Mouse (Mus musculus) liver, embryonic 14.5 days (tissue): ENCODE data around the gene Cpb2. TPM values are rescaled to one million over a fixed set of nuclear protein-coding genes. Genes with fewer than 3 reads are reported as not detected.

Source experiments
- ATAC-seq: fragments of 200-750 bp; cut with Nextera tagmentation; 2 replicates; pipeline ENCODE4 v1.8.0; 2017; ENCODE audit warnings: moderate number of reproducible peaks, mild to moderate bottlenecking, moderate library complexity; ENCODE audit not compliant: insufficient read depth
- DNase-seq, 3 experiments: peaks; one replicate each; pipeline ENCODE4 v3.0.0-alpha.2; 2012 to 2013; ENCODE audit warnings: low read depth in 3 of 3, low spot score in 3 of 3
- H3K27ac ChIP-seq: fragments of 300-500 bp; sonication (generic); 2 replicates; pipeline ENCODE4 v1.5.1; 2014; ENCODE audit warnings: moderate library complexity, mild to moderate bottlenecking, control low read depth, inconsistent platforms
- H3K27me3 ChIP-seq: fragments of 300-500 bp; sonication (generic); 2 replicates; pipeline ENCODE4 v1.6.1; 2014; ENCODE audit warnings: mild to moderate bottlenecking, low read length, moderate library complexity; ENCODE audit not compliant: control insufficient read depth, insufficient read depth
- H3K36me3 ChIP-seq: fragments of 300-500 bp; sonication (generic); replicated peaks from 2 replicates; pipeline ENCODE4 v1.6.1; 2014; ENCODE audit warnings: low read depth; ENCODE audit not compliant: control insufficient read depth, insufficient read depth
- H3K4me1 ChIP-seq, 2 experiments: fragments of 200-500 bp in 1 of 2; fragments of 300-500 bp in 1 of 2; sonication (generic) in 1 of 2; replicated peaks; 2 replicates each; pipeline ENCODE4 v1.6.1; 2012 to 2014; ENCODE audit warnings: antibody characterized with exemption in 1 of 2, inconsistent platforms in 1 of 2, low read length in 1 of 2; ENCODE audit not compliant: control insufficient read depth in 2 of 2, insufficient read depth in 2 of 2
- H3K4me2 ChIP-seq: fragments of 300-500 bp; sonication (generic); 2 replicates; pipeline ENCODE4 v1.6.1; 2014; ENCODE audit warnings: low read depth, mild to moderate bottlenecking, control low read depth, moderate library complexity
- H3K4me3 ChIP-seq, 2 experiments: fragments of 200-500 bp in 1 of 2; fragments of 300-500 bp in 1 of 2; sonication (generic) in 1 of 2; 2 replicates each; pipeline ENCODE4 v1.5.1; 2012 to 2014; ENCODE audit warnings: low read depth in 2 of 2, low read length in 2 of 2, mild to moderate bottlenecking in 2 of 2, control low read depth in 1 of 2, inconsistent platforms in 1 of 2, moderate library complexity in 1 of 2; ENCODE audit not compliant: insufficient read depth in 1 of 2
- H3K9ac ChIP-seq: fragments of 300-500 bp; sonication (generic); replicated peaks from 2 replicates; pipeline ENCODE4 v1.6.1; 2014; ENCODE audit warnings: mild to moderate bottlenecking, control low read depth, moderate library complexity
- H3K9me3 ChIP-seq: fragments of 300-500 bp; sonication (generic); 2 replicates; pipeline ENCODE4 v1.6.1; 2016; ENCODE audit warnings: low read length, mixed read lengths; ENCODE audit not compliant: control insufficient read depth
- CTCF ChIP-seq: IDR thresholded peaks from 2 replicates; pipeline ENCODE4 v1.5.1; 2016; ENCODE audit warnings: antibody characterized with exemption, low read depth, control low read depth
- EP300 ChIP-seq: IDR thresholded peaks from 2 replicates; pipeline ENCODE4 v1.6.1; 2016; ENCODE audit warnings: antibody characterized with exemption, low read depth
- WGBS: fragments of 180-500 bp; shearing (Covaris S2); extraction: QIAGEN DNeasy Blood & Tissue Kit; methylation state at CpG from one replicate; pipeline ENCODE4 v1.1.7; 2014; ENCODE audit not compliant: insufficient replicate concordance; 5-methylcytosine and 5-hydroxymethylcytosine counted together
- polyA plus RNA-seq, 2 experiments: library from polyadenylated mRNA; depleted of rRNA in 1 of 2; stranded (reverse) in 1 of 2; unstranded in 1 of 2; fragments of >200 nt; fragmentation: Nextera tagmentation in 1 of 2; extraction: Ambion mirVana in 1 of 2; gene quantifications; 2 replicates each; pipeline versions ENCODE4 v1.2.1 to v1.2.3; 2012 to 2014

Cpb2 gene
- polyA plus RNA-seq, 2 experiments: 62.1 to 93.5 TPM

DNA sequence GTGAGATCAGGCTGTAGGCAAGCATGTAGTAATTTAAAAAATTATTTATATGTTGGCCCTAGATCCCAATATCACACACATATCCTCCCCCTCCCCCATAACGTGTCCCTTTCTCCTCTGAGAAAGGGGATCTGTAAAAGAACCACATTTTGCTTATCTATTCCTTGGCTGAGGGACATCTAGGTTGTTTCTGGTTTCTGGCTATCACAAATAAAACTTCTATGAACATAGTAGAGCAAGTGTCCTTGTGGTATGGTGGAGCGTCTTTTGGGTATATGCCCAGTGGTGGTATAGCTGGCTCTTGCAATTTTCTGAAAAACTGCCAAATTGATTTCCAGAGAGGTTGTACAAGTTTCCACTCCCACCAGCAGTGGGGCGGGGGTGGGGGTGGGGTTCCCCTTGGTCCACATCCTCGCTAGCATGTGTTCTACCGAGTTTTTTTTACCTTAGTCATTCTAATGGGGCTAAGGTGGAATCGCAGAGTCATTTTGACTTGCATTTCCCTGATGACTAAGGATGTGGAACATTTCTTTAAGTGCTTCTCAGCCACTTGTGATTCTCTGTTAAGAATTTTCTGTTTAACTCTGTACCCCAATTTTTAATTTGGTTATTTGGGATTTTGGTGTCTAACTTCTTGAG is 3.9 kb upstream of the Cpb2 start:
- whole genome bisulfite sequencing: 23% methylated on average over 6 of the region's 6 CpGs
- no peak overlapping the region for H3K4me3 ChIP-seq
- peaks cover 2 to 16% of the 10 kb centered on the region in 2 experiments; a peak in 3 of 4 replicates for H3K4me1 ChIP-seq
- H3K9me3 ChIP-seq: no peaks in the 10 kb centered on the region
- H3K27ac ChIP-seq: no peak overlapping the region; the same call in 1 of the 2 replicates
- ATAC-seq (peak; percentile 76; the same call in 1 of the 2 replicates), DNase-seq (peak in 1 of 3 experiments; percentile 22)
- H3K36me3 ChIP-seq: no peaks in the 10 kb centered on the region
- TF ChIP-seq CTCF: no peak
- TF ChIP-seq EP300: 0 out of 2 replicates have a peak, but pooled peaks have one; percentile 19
- no peak overlapping the region for H3K4me2 ChIP-seq
- no peaks in the 10 kb centered on the region for H3K27me3 ChIP-seq
- no peak overlapping the region for H3K9ac ChIP-seq

DNA sequence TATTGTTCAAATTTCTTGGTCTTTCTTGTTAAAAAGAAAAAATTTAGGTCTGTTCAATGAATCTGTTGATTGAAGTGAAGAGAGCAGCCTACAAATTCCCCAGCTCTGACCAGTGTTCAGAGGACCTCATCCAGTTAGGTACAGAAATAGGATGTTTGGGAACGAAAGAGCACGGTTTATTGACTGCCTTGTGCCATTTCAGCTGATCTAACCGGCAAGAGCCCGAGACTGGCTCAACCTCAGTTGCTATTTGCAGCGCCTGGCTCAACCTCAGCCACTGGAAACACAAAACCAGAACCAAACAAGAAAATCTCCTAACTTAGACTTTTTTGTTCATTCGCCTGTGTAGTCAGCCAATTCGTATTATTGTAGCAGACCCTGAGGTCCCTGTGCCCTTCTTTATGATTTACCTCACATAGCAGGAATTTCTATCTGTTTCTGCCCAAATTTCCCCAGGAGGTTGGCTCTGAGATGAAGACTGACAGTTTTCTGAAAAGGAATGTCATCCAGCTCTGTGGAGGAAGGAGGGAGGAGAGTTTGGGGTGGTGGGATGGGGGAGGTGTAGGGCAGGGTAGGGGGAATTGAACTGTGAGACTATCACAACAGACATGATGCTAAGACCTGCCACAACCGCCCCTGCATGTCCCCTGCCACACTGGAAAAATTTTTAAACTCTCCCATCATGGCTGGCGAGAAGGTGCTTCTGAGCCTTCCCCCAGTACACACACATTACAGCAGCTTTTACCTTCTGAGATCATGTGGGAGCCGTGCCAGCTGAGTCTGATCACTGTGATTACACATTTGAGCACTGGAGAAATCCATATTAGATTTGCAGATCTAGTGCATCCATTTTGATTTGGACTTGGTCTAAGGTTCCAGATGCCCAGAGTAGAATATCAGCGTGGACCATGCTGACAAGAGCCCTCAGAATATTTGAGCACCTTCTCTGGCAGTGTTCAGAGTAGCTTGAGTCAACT is 4.2 kb downstream of the Cpb2 start:
- Histone ChIP-seq H3K4me1 (no peaks in the 10 kb centered on the region; a peak in 1 of 4 replicates), H3K9ac (no peak overlapping the region), H3K4me2 (no peak overlapping the region), H3K27ac (no peak overlapping the region), H3K36me3 (no peaks in the 10 kb centered on the region), H3K4me3 (no peak overlapping the region), H3K9me3 (no peaks in the 10 kb centered on the region), H3K27me3 (no peaks in the 10 kb centered on the region)
- WGBS: 58% methylated on average over 11 of the region's 11 CpGs
- DNase-seq (no peak), ATAC-seq (no peak)
- TF ChIP-seq EP300 (no peak), CTCF (no peak)

DNA sequence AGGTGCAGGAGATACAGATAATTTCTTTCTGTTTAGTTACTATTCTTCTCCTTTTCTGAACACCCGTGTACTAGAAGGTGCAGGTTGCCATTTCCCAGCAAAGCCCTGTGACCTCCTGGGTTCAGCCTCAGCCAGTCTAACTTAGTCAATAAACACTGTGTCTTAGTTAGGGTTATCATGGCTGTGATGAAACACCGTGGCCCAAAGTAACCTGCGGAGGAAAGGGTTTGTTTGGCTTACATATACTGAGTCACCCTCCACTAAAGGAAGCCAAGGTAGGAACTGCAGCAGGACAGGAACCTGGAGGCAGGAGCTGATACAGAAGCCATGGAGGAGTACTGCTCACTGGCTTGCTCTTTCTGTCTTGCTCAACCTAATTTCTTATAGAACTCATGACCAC is 8.3 kb downstream of the Cpb2 start:
- DNase-seq (no peak), ATAC-seq (no peak)
- Histone ChIP-seq H3K4me3 (no peak overlapping the region), H3K4me2 (no peak overlapping the region), H3K4me1 (no peaks in the 10 kb centered on the region; a peak in 1 of 4 replicates), H3K27me3 (no peaks in the 10 kb centered on the region), H3K9ac (no peak overlapping the region), H3K36me3 (no peaks in the 10 kb centered on the region), H3K27ac (no peak overlapping the region), H3K9me3 (no peaks in the 10 kb centered on the region)
- WGBS: 66% methylated on average over 3 of the region's 3 CpGs
- TF ChIP-seq CTCF: no peak
- TF ChIP-seq EP300: no peak

DNA sequence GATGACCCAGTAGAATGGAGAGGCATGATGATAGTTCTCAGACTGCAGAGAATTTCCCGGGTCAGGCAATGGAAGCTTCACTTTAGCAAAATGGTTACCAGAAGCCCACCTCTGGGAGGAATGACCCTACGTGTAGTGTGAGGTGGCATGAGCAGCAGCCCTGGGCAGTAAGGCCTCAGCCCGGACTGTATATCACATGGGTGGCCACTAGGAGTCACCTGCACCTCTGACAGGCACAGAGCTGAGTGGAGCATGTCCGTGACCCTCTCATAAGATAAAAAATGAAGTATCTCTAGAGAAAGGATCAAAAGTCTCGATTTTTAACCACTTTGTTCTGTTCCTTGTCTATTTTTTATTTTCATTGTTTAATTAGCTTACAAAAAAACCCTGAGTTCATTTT is 14.4 kb downstream of the Cpb2 start:
- Histone ChIP-seq H3K4me2 (no peak overlapping the region), H3K4me1 (no peaks in the 10 kb centered on the region), H3K27me3 (no peaks in the 10 kb centered on the region), H3K9me3 (no peaks in the 10 kb centered on the region), H3K9ac (no peak overlapping the region), H3K4me3 (no peak overlapping the region), H3K36me3 (no peaks in the 10 kb centered on the region), H3K27ac (no peak overlapping the region)
- TF ChIP-seq EP300 (no peak), CTCF (peak; percentile 64)
- WGBS: 30% methylated on average over 5 of the region's 5 CpGs
- DNase-seq (no peak), ATAC-seq (no peak)

DNA sequence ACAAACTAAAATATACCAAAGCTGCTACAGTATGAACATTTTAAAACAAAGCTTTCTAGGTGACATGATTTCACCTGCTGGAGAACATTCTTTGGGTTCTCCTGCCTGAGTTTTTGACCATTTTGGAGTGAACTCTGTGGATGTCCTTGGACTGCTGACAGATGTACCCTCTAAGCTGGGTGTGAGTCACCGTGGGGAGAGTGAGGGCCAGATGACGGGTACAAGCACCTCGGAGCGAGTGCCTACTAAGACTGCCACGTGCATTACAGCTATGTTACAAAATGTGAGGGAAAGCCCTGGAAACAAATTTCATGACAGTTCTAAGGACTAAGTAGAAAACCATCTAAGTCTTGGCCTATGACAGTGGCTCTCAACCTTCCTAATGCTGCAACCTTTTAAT is 27.4 kb downstream of the Cpb2 start:
- WGBS: 81% methylated on average over 5 of the region's 5 CpGs
- H3K9me3 ChIP-seq: no peaks in the 10 kb centered on the region
- H3K27me3 ChIP-seq: no peaks in the 10 kb centered on the region
- TF ChIP-seq CTCF (no peak), EP300 (no peak)
- DNase-seq (no peak), ATAC-seq (no peak)
- H3K4me1 ChIP-seq: no peaks in the 10 kb centered on the region
- H3K9ac ChIP-seq: no peak overlapping the region
- no peak overlapping the region for H3K4me3 ChIP-seq
- H3K36me3 ChIP-seq: no peaks in the 10 kb centered on the region
- no peak overlapping the region for H3K27ac ChIP-seq
- no peak overlapping the region for H3K4me2 ChIP-seq
